Mouse (Mus musculus): ENCODE measurements around the gene Trim39. TPM values are rescaled to one million over a fixed set of nuclear protein-coding genes. Genes with fewer than 3 reads are reported as not detected.

The Trim39 gene
- total and polyA plus RNA-seq, 2 experiments from 2014 or later, result 14.3 to 23.5 TPM

DNA sequence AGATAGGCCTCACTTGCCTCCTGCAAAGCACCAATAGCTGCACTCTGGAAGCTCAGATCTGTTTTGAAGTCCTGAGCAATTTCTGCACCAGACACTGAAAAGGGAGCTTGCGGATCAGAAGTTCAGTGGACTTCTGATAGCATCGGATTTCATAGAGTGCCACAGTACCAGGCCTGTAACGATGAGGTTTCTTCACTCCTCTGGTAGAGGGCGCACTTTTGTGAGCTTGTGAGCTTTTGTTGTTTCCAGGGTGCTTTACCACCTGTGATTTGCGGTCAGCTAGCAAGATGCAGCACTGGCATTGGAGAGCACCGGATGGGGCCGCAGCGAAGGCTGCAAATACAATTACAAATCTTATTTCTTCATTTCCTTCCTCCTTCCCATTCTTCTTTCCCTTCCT is 45.1 kb downstream of the Trim39 start:
- H3K4me1 ChIP-seq (ENCODE audit: insufficient read depth, low read length), result no peaks in the 10 kb centered on the region
- peaks cover 27% of the 10 kb centered on the region for H3K27me3 ChIP-seq (ENCODE audit: insufficient read depth, low read length)
- H3K9ac ChIP-seq (replicated peaks; ENCODE audit: low read length, poor library complexity, severe bottlenecking), result no peak overlapping the region
- no peaks in the 10 kb centered on the region for H3K9me3 ChIP-seq (ENCODE audit: low read length)
- peak; percentile 34 for TF ChIP-seq CTCF (IDR thresholded peaks at IDR 0.05)
- no peaks in the 10 kb centered on the region for H3K36me3 ChIP-seq (ENCODE audit: insufficient read depth, low read length)
- ATAC-seq (ENCODE audit: low FRiP score) (no peak), DNase-seq (ENCODE audit: low spot score) (no peak)
- H3K4me3 ChIP-seq (ENCODE audit: low read depth, low read length), result no peak overlapping the region
- H3K27ac ChIP-seq (ENCODE audit: low read depth, low read length), result no peak overlapping the region
- H3K4me2 ChIP-seq (ENCODE audit: low read depth, low read length, poor library complexity, severe bottlenecking), result no peak overlapping the region
- 21% methylated on average over 8 of the region's 8 CpGs for WGBS

- no peaks in the 10 kb centered on the region for H3K4me1 ChIP-seq (ENCODE audit: insufficient read depth, low read length)
- no peak overlapping the region for H3K9ac ChIP-seq (replicated peaks; ENCODE audit: low read length, poor library complexity, severe bottlenecking)
- ATAC-seq (ENCODE audit: low FRiP score) (0 out of 2 replicates have a peak, but pooled peaks have one; percentile 20), DNase-seq (ENCODE audit: low spot score) (peak; percentile 17)
- TF ChIP-seq CTCF (IDR thresholded peaks at IDR 0.05), result no peak
- no peaks in the 10 kb centered on the region for H3K9me3 ChIP-seq (ENCODE audit: low read length)
- H3K36me3 ChIP-seq (ENCODE audit: insufficient read depth, low read length), result no peaks in the 10 kb centered on the region
- H3K27ac ChIP-seq (ENCODE audit: low read depth, low read length), result no peak overlapping the region
- peaks cover 27% of the 10 kb centered on the region for H3K27me3 ChIP-seq (ENCODE audit: insufficient read depth, low read length)
- H3K4me2 ChIP-seq (ENCODE audit: low read depth, low read length, poor library complexity, severe bottlenecking), result no peak overlapping the region
- H3K4me3 ChIP-seq (ENCODE audit: low read depth, low read length), result no peak overlapping the region
- 7% methylated on average over 9 of the region's 9 CpGs for WGBS
Observed at GRCm38 (mm10) chr17:36225231-36225824, 46.7 kb downstream of the Trim39 start.

DNA sequence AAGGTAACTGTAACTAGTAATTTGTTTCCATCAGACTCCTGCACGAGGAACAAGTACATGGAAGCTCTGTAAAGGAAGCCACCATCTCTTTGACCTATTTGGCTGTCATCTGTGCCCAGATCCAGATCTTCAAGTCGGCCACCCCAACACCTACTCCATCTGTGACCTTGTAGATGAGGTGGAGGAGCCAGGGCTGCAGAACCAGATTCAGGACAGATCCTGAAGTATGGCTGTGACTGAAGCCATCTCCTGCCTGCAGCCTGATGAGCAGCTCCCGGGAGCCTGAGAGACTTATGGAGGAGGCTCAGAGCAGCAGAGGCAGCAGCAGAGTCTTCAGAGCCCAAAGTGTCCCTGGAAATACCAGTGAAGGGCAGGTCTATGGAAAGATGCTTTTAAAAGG is 47.6 kb downstream of the Trim39 start:
- H3K4me3 ChIP-seq (ENCODE audit: low read depth, low read length), result no peak overlapping the region
- no peak overlapping the region for H3K9ac ChIP-seq (replicated peaks; ENCODE audit: low read length, poor library complexity, severe bottlenecking)
- no peaks in the 10 kb centered on the region for H3K4me1 ChIP-seq (ENCODE audit: insufficient read depth, low read length)
- H3K27ac ChIP-seq (ENCODE audit: low read depth, low read length), result no peak overlapping the region
- no peaks in the 10 kb centered on the region for H3K9me3 ChIP-seq (ENCODE audit: low read length)
- DNase-seq (ENCODE audit: low spot score), result no peak
- 50% methylated on average over 3 of the region's 3 CpGs for WGBS
- no peak for TF ChIP-seq CTCF (IDR thresholded peaks at IDR 0.05)
- no peak for ATAC-seq (ENCODE audit: low FRiP score)
- no peaks in the 10 kb centered on the region for H3K36me3 ChIP-seq (ENCODE audit: insufficient read depth, low read length)
- no peak overlapping the region for H3K4me2 ChIP-seq (ENCODE audit: low read depth, low read length, poor library complexity, severe bottlenecking)
- H3K27me3 ChIP-seq (ENCODE audit: insufficient read depth, low read length), result peaks cover 27% of the 10 kb centered on the region

- Histone ChIP-seq H3K9me3 (ENCODE audit: low read length) (no peaks in the 10 kb centered on the region), H3K4me2 (ENCODE audit: low read depth, low read length, poor library complexity, severe bottlenecking) (no peak overlapping the region), H3K4me1 (ENCODE audit: insufficient read depth, low read length) (no peaks in the 10 kb centered on the region), H3K27ac (ENCODE audit: low read depth, low read length) (no peak overlapping the region), H3K36me3 (ENCODE audit: insufficient read depth, low read length) (no peaks in the 10 kb centered on the region), H3K9ac (replicated peaks; ENCODE audit: low read length, poor library complexity, severe bottlenecking) (no peak overlapping the region), H3K4me3 (ENCODE audit: low read depth, low read length) (no peak overlapping the region), H3K27me3 (ENCODE audit: insufficient read depth, low read length) (peaks cover 27% of the 10 kb centered on the region)
- WGBS, result 52% methylated on average over 5 of the region's 5 CpGs
- no peak for TF ChIP-seq CTCF (IDR thresholded peaks at IDR 0.05)
- ATAC-seq (ENCODE audit: low FRiP score) (no peak), DNase-seq (ENCODE audit: low spot score) (no peak)
Observed at GRCm38 (mm10) chr17:36218594-36219155, 53.4 kb downstream of the Trim39 start.

DNA sequence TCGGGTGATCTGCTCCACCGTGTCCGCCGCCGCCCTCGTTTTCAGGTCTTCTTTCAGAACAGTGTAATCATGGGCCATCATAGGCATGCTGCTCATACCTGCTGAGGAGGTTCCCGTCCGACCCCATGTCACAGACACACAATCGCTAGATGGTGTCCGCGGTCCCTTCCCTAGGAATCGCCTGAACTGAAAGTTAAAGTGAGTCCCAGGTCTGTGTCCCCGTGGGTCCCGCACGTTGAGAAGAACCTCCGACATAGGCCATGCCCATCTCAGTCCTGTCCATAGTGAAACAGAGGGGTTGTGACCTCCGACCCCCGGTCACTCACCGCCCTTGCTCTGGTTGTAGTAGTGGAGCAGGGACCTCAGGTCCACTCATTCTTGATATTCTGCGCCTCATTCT is 56.5 kb downstream of the Trim39 start:
- Histone ChIP-seq H3K4me2 (ENCODE audit: low read depth, low read length, poor library complexity, severe bottlenecking) (peak overlapping the region; percentile 12), H3K27ac (ENCODE audit: low read depth, low read length) (no peak overlapping the region), H3K9ac (replicated peaks; ENCODE audit: low read length, poor library complexity, severe bottlenecking) (no peak overlapping the region), H3K9me3 (ENCODE audit: low read length) (no peaks in the 10 kb centered on the region), H3K4me3 (ENCODE audit: low read depth, low read length) (peak overlapping the region; percentile 18; the same call in 1 of the 2 replicates), H3K27me3 (ENCODE audit: insufficient read depth, low read length) (peaks cover 30% of the 10 kb centered on the region), H3K36me3 (ENCODE audit: insufficient read depth, low read length) (no peaks in the 10 kb centered on the region), H3K4me1 (ENCODE audit: insufficient read depth, low read length) (no peaks in the 10 kb centered on the region)
- 0 out of 2 replicates have a peak, but pooled peaks have one; percentile 27 for ATAC-seq (ENCODE audit: low FRiP score)
- DNase-seq (ENCODE audit: low spot score), result no peak
- 4% methylated on average over 20 of the region's 20 CpGs for WGBS
- no peak for TF ChIP-seq CTCF (IDR thresholded peaks at IDR 0.05)

Other genes starting within 250 kb of the Trim39 start
- 6.1 and 9.2 TPM in 2 replicates for gene H2-T23, start 239.4 kb downstream of the Trim39 start, total RNA-seq (2014; rRNA removed)
- gene H2-T23, start 239.4 kb downstream of the Trim39 start, polyA plus RNA-seq (2015; fragmentation: Nextera tagmentation; extraction: Ambion mirVana), result 6.4 and 7.3 TPM in 2 replicates
- 11.5 and 11.8 TPM in 2 replicates for gene H2-T22, start 229.5 kb downstream of the Trim39 start, total RNA-seq (2014; rRNA removed)
- 7.1 and 8.3 TPM in 2 replicates for gene H2-T22, start 229.5 kb downstream of the Trim39 start, polyA plus RNA-seq (2015; fragmentation: Nextera tagmentation; extraction: Ambion mirVana)
- gene Gm6034, start 229.3 kb downstream of the Trim39 start, total RNA-seq (2014; rRNA removed), result 0.16 TPM in 1 of 2 replicates, not detected in the other
- gene Gm6034, start 229.3 kb downstream of the Trim39 start, polyA plus RNA-seq (2015; fragmentation: Nextera tagmentation; extraction: Ambion mirVana), result not detected in 2 replicates
- gene Gm11127, start 213.9 kb downstream of the Trim39 start, total RNA-seq (2014; rRNA removed), result 0.19 TPM in 1 of 2 replicates, not detected in the other
- gene Gm11127, start 213.9 kb downstream of the Trim39 start, polyA plus RNA-seq (2015; fragmentation: Nextera tagmentation; extraction: Ambion mirVana), result 0.12 TPM in 1 of 2 replicates, not detected in the other
- gene Gm19684, start 150.6 kb downstream of the Trim39 start, total RNA-seq (2014; rRNA removed), result not detected in 2 replicates
- not detected in 2 replicates for gene Gm19684, start 150.6 kb downstream of the Trim39 start, polyA plus RNA-seq (2015; fragmentation: Nextera tagmentation; extraction: Ambion mirVana)
- gene Gm7030, start 142.8 kb downstream of the Trim39 start, total RNA-seq (2014; rRNA removed), result not detected in 2 replicates
- gene Gm7030, start 142.8 kb downstream of the Trim39 start, polyA plus RNA-seq (2015; fragmentation: Nextera tagmentation; extraction: Ambion mirVana), result not detected in 2 replicates
- not detected in 2 replicates for gene Gm8909, start 103.7 kb downstream of the Trim39 start, total RNA-seq (2014; rRNA removed)
- gene Gm8909, start 103.7 kb downstream of the Trim39 start, polyA plus RNA-seq (2015; fragmentation: Nextera tagmentation; extraction: Ambion mirVana), result not detected in 2 replicates
- gene H2-T3, start 82.0 kb downstream of the Trim39 start, total RNA-seq (2014; rRNA removed), result not detected in 2 replicates
- not detected in 2 replicates for gene H2-T3, start 82.0 kb downstream of the Trim39 start, polyA plus RNA-seq (2015; fragmentation: Nextera tagmentation; extraction: Ambion mirVana)
- 47.7 and 48.5 TPM in 2 replicates for gene Rpp21, start 14.2 kb downstream of the Trim39 start, total RNA-seq (2014; rRNA removed)
- gene Rpp21, start 14.2 kb downstream of the Trim39 start, polyA plus RNA-seq (2015; fragmentation: Nextera tagmentation; extraction: Ambion mirVana), result 169 and 187 TPM in 2 replicates
- gene H2-M10.2, start 14.2 kb upstream of the Trim39 start, total RNA-seq (2014; rRNA removed), result not detected in 2 replicates
- not detected in 2 replicates for gene H2-M10.2, start 14.2 kb upstream of the Trim39 start, polyA plus RNA-seq (2015; fragmentation: Nextera tagmentation; extraction: Ambion mirVana)
- not detected in 2 replicates for gene H2-M10.1, start 53.9 kb upstream of the Trim39 start, total RNA-seq (2014; rRNA removed)
- gene H2-M10.1, start 53.9 kb upstream of the Trim39 start, polyA plus RNA-seq (2015; fragmentation: Nextera tagmentation; extraction: Ambion mirVana), result not detected in 2 replicates
- not detected in 2 replicates for gene H2-M10.3, start 96.2 kb upstream of the Trim39 start, total RNA-seq (2014; rRNA removed)
- not detected in 2 replicates for gene H2-M10.3, start 96.2 kb upstream of the Trim39 start, polyA plus RNA-seq (2015; fragmentation: Nextera tagmentation; extraction: Ambion mirVana)
- not detected in 2 replicates for gene H2-M10.4, start 190.1 kb upstream of the Trim39 start, total RNA-seq (2014; rRNA removed)
- gene H2-M10.4, start 190.1 kb upstream of the Trim39 start, polyA plus RNA-seq (2015; fragmentation: Nextera tagmentation; extraction: Ambion mirVana), result not detected in 2 replicates